Mouse (Mus musculus) granulocyte monocyte progenitor cell, adult 5-6 weeks (primary cell): Measurements from ENCODE around the gene Kcnh1. TPM values are rescaled to one million over a fixed set of nuclear protein-coding genes. Genes with fewer than 3 reads are reported as not detected.

Experiments used
- ATAC-seq: replicated peaks from 2 replicates; pipeline ENCODE4 v1.8.0; 2016; ENCODE audit warnings: mild to moderate bottlenecking, moderate TSS enrichment, inconsistent platforms; ENCODE audit not compliant: poor library complexity, severe bottlenecking
- total RNA-seq, 2 experiments: library from RNA; stranded (forward) in 1 of 2; stranded (reverse) in 1 of 2; fragments of 200-712, 200-1000 nt in 1 of 2; fragments of >200 nt in 1 of 2; fragmentation: Nextera tagmentation in 1 of 2; gene quantifications; 2 replicates each; pipeline ENCODE4 v1.2.3; 2014 to 2017

Gene Kcnh1
- total RNA-seq, 2 experiments from 2014 or later = not detected

- no peak for ATAC-seq
Measured at GRCm38 (mm10) chr1:192559341-192559740, 368.8 kb downstream of the Kcnh1 start.

Other genes starting within 250 kb of the Kcnh1 start
- not detected in 2 replicates for gene Rd3, start 213.4 kb upstream of the Kcnh1 start, total RNA-seq (2014; fragmentation: Nextera tagmentation)
- not detected in 2 replicates for gene Rd3, start 213.4 kb upstream of the Kcnh1 start, total RNA-seq (2017)
- 4.8 and 6.2 TPM in 2 replicates for gene Traf5, start 98.2 kb upstream of the Kcnh1 start, total RNA-seq (2014; fragmentation: Nextera tagmentation)
- gene Traf5, start 98.2 kb upstream of the Kcnh1 start, total RNA-seq (2017) = 2.7 and 4.9 TPM in 2 replicates
- 17.0 and 21.9 TPM in 2 replicates for gene Rcor3, start 52.7 kb upstream of the Kcnh1 start, total RNA-seq (2014; fragmentation: Nextera tagmentation)
- gene Rcor3, start 52.7 kb upstream of the Kcnh1 start, total RNA-seq (2017) = 10.0 and 12.5 TPM in 2 replicates